Mouse (Mus musculus): Measurements from ENCODE around the gene Prkca. TPM values are rescaled to one million over a fixed set of nuclear protein-coding genes. Genes with fewer than 3 reads are reported as not detected.

Gene Prkca
- polyA plus RNA-seq, 1 experiment: not detected

DNA sequence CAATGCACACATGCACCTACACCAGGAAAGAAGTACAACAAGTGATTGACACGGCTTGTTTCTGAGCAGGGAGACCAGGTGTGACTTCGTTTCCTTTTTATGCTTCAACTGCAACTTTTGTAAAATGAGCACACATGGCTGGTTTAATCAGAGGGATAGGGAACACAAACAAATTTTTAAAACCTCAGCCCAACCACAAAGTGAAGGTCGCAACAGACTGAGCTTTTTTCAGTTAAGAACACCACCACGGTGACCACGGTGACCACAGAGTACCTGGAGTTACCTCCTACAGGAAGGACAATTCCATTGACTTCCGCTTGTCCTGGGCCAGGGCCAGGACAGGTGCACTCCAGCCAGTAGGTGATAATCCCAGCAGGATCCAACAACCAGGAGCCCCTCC, 25.9 kb downstream of the Prkca start:
- no peak for TF ChIP-seq GATA1 (IDR thresholded peaks at IDR 0.05; ENCODE audit: low read length)

DNA sequence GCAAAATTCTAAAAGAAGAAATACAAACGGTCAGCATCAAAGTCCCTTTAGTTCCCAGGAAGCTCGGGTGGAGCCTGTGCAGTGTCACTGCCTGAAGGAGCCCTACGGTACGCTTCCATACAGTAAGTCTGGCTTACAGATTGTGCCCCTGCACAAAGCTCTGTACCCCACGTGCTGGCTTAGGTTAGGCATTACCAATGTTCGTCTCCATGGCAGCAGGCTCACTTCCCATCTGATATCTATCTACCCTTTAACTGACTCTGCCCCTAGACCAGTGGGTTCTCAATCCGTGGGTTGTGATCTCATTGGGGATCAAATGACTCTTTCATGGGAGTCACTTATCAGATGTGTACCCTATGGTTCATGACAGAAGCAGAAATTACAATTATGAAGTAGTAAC, 28.0 kb downstream of the Prkca start:
- TF ChIP-seq GATA1 (IDR thresholded peaks at IDR 0.05; ENCODE audit: low read length): no peak

DNA sequence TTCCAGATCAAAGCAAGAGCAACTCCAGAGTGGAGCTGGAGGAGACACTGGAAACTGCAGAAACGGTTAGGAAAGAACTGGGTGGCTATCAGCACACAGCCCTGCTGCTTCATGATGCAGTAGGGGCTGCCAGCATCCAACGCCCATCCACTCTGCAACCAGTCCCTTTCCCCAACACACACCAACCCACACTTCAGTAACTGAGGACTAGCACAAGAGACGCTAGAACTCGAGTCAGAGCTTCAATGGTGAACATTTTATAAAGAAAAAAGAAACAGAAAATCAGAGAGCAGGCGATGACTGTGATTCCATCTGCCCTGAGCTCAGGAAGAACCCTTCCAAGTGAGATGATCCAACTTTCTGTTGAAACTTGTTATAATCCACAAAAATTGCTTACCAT, 31.2 kb downstream of the Prkca start:
- TF ChIP-seq GATA1 (IDR thresholded peaks at IDR 0.05; ENCODE audit: low read length): no peak

DNA sequence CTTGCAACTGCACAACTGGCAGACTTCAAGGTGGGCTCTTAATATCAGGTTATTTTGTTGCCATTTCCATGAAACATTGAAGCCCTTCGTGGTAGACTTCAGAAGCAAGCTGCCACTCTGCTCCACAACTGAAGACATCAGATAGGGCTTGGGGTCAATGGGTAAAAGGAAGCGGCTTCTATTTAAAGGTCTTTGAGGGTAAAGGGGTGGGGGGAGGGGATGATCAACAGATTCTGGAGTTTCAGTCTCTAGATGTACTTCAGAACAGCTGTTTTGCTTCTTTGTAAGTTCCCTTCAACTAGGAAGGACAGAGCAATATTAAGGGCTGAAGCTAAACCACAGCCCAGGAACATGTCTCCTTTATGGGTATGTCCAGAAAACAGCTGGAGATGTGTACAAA, 31.8 kb downstream of the Prkca start:
- no peak for TF ChIP-seq GATA1 (IDR thresholded peaks at IDR 0.05; ENCODE audit: low read length)

DNA sequence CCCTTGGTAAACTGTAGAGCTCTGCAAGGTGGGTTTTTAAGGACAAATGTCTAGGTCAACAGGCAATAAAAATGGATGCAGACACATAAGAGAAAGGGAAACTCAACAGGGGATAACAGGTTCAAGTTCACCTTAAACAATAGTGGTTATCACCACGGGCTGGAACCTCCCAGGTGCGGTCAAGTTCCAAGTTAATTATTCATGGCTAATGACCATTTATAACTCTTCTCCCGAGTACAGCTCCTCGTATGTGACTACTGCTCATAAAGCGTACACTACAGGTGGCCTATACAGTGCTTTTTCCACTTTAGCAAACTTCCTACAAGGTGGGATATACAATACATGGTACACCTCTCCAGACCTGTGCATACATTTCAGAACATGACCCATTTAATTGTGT, 33.9 kb downstream of the Prkca start:
- TF ChIP-seq GATA1 (IDR thresholded peaks at IDR 0.05; ENCODE audit: low read length): no peak

DNA sequence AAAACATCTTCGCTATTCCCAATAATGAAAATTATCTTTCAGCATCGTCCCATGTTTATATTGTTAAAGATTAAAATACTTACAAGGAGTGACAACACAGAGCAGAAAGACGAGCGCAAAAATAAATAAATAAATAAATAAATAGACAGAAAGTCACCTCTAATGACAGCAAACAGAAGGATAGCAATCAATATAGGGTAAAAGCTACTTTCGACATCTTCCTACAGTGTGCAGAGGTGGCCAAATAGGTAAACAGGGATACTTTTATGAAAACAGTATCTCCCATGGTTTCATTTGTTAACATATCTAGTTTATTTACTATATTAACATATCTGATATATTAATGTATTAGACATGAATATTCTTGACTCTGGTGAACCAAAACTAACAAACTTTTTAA, 35.5 kb downstream of the Prkca start:
- no peak for TF ChIP-seq GATA1 (IDR thresholded peaks at IDR 0.05; ENCODE audit: low read length)

DNA sequence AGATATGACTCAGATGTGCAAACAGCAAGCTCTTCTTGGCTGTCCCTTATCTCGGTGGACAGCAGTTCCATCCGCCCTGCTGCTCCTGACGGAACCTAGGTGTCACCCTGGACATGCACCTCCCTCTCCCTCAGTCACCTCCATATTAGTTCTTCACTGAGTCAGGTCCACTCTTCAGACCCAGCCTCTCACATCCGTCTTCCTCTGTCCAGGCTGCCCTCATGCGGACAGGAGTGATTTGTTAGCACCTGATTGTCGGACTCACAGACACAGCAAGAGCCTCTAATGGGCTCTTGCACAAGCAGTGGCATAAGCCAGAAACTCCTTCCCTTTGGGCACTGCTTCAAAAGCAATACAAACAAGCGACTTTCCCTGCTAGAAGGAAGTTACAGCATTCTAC, 36.5 kb downstream of the Prkca start:
- TF ChIP-seq GATA1 (IDR thresholded peaks at IDR 0.05; ENCODE audit: low read length): no peak

DNA sequence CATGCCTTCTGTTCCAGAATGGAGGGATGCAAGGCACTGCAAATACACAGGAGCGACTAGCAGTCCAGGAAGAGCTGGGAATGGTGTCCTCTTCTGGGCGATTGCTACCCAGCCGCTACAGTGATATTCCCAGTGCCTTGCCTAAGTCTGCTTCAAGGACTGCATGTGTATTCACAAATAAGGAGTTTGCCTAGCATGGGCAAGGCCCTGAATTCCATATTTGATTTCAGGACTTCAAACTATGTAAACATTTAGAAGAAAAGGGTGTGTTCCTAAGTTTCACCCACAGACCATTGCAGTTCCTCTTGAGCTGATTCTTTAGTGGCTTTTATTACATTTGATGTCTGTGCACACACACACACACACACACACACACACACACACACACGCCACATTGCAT, 39.9 kb downstream of the Prkca start:
- no peak for TF ChIP-seq GATA1 (IDR thresholded peaks at IDR 0.05; ENCODE audit: low read length)

DNA sequence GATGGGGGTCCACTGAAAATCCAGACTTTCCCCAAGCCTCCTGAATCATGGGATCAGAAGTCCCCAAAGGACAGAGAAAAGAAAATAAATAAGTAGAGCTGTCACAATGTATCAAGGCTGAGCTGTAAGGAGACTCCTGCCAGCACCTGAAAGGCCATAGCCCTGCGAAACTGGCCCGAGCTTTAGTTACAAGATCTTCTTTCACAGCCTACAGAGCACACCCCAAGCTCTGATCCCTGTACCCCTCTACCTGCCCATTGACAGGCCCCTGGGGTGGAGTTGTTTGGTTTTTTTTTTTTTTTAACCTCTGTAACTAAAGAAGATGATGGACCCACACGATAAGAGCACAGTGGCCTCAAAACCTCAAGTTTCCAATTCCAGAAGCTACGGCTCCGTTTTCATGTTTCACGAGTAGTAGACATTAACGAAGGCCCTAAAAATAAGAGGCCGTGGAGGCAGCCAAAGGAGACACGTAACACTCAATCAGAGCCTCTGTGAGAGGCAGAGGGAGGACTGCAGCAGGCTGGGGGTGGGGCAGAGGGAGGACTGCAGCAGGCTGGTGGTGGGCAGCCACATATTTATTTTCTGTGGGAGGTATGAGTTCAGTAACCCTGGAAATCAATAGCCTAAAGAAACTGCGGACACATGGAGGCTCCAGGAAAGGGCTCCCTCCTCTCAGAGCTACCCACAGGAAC, 41.8 kb downstream of the Prkca start:
- no peak for TF ChIP-seq GATA1 (IDR thresholded peaks at IDR 0.05; ENCODE audit: low read length)

DNA sequence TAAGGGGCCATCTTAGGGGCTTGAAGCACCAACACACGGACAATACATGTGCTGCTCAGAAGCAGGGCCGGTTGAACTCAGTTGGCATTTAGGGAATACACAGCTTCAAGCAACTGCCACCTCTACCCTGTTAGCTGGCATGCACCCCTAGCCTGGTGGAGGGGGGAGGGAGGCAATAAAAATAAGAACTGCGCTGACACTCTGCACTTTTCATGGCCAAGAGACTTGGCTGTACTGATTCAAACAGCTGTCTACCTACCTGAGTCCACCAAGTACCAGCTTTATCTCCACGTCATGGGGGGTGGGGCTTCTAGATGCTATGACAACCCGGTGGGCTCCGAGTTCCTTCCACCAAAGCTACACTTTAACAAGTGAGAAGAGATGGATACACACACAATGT, 42.7 kb downstream of the Prkca start:
- no peak for TF ChIP-seq GATA1 (IDR thresholded peaks at IDR 0.05; ENCODE audit: low read length)

DNA sequence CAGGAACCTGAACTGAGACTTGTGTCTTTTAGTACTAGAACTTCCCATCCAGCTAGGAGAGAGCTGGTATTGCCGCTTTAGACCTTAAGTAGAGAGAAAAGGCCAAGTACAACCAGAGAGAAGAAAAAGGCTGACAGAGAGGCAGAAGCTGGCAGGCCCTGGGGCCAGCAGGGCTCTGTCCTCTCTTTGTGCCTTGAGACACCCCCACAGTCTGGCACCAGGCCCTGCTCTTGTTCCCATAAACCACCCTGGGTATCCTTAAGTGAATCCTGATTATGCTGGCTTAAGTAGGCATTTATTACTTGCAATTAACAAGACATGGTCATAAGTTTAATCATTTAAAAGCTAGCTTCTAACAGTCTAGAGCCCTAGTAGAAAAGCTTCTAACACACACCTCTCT, 43.3 kb downstream of the Prkca start:
- no peak for TF ChIP-seq GATA1 (IDR thresholded peaks at IDR 0.05; ENCODE audit: low read length)

DNA sequence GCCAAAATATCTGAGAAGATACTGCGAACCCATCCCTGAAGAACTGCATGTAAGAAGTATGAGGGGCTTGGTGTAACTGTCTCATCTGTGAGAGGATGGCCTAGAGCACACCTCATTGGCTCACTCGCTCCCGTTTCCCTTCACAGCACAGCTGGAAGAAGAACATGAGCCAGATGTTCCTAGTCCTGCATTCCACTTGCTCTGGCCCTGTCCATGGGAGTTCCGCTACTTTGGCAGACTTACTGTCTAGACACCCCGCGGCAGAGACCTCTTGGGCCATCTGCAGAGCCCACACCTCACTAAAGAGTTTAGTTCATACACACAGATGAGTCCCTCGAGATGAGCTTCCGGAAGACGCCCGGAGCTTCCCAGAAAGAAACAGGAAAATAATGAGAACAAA, 43.8 kb downstream of the Prkca start:
- no peak for TF ChIP-seq GATA1 (IDR thresholded peaks at IDR 0.05; ENCODE audit: low read length)

DNA sequence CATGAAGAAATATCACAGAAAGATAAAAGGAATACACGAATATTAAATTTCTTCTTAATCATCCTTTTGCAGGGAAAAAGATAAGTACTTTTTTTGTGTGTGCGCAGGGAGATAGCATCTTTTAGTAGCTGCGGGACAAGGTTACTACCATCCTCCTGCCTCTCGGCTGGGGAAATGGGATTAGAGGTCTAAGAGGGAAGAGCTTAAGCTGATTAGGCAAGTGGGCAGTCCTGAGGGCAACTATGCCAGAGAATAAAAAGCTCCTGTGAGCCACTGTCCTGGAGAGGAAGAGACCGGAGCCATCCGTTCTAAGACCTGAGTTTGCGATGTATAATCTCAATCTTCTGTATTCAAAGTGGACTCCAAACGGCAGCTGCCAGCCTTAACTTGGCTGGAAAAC, 45.8 kb downstream of the Prkca start:
- TF ChIP-seq GATA1 (IDR thresholded peaks at IDR 0.05; ENCODE audit: low read length): no peak

DNA sequence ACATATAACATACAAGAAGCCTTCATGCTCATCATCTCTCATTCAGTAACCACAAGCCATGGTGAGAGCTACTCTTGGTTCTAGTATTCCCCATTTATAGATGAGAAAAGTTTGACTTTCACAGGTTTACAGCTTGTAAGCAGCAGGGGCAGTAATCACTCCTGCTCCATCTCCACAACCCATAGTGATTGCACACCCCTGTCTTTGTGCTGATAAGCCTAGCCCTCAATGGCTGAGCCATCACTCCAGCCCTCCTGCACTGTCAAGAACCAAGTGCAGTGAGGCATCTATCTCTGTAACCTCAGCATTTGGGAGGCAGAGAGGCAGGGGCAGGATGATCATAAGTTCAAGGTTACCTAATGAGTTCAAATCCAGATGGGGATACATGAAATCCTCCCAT, 48.4 kb downstream of the Prkca start:
- TF ChIP-seq GATA1 (IDR thresholded peaks at IDR 0.05; ENCODE audit: low read length): no peak

DNA sequence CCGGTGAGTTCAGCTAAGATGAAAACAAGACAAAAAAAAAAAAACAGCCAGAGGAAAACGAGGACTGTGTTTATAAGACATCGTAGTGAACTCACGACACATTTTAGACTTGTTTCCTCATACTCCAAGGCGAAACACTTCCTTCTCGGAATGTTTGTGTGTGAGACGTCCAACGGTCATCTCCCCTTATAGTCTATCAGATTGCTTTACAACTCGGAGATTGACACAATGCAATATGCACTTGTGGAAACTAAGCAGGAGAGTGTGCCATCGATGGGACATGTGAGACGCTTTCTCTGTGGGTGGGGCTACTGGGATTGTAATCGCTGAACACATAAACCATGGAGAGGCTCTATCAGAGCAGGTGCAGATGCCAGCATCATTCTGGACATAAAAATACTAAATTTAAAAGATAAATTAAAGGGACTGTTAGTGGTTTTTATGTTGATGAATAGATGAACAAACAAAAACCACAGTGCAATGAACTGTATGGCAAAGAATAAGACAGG, 49.4 kb downstream of the Prkca start:
- no peak for TF ChIP-seq GATA1 (IDR thresholded peaks at IDR 0.05; ENCODE audit: low read length)

DNA sequence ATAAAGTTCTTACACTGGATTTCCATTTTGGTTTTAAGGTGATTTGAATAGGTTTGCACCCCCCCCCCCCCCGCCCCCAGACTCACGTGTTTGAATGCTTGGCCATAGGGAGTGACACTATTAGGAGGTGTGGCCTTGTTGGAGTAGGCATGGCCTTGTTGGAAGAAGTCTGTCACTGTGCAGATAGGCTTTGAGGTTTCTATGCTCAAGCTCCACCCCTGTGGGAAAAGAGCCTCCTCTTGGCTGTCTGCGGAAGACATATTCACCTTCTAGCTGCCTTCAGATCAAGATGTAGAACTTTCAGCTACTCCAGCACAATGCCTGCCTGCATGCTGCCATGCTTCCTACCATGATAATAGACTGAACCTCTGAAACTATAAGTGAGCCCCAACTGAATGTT, 49.9 kb downstream of the Prkca start:
- no peak for TF ChIP-seq GATA1 (IDR thresholded peaks at IDR 0.05; ENCODE audit: low read length)

DNA sequence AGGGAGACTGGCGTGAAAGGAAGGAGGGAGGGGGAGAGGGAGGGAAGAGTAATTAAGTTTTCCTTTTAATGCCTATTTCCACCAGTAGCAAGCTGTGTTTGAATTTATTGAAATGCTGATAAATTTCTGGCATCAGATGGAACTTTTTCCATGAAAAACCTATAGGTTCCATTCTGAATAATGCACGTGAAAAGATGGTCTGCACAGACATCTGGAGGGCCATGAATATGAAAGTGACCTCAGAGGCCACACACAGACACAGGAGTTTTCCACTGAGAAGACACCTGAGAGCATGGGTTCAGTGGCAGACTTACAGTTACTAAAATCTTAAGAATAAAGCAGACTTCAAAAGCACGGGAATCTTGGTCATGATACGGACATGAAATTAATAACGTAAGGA, 54.5 kb downstream of the Prkca start:
- no peak for TF ChIP-seq GATA1 (IDR thresholded peaks at IDR 0.05; ENCODE audit: low read length)

DNA sequence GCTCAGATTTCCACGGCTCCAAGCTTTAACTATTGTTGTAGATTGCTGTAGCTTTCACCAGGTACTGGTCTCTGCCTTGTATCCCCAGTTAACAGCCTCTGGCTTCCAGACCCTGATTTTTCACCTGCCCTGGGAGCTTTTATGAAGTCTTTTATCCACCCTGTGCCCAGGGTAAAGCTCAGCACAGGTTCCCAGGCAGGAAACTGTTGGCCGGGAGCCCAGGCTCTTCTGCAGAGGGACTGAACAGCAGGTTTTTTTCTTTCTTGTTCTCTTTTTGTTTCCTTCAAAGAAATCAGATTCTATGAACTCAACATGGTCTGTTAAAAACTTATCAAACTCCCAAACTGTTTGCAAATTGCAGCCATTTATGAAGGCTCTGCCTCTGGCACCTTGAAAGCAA, 56.4 kb downstream of the Prkca start:
- TF ChIP-seq GATA1 (IDR thresholded peaks at IDR 0.05; ENCODE audit: low read length): no peak
